Comparison of ENCODE assay signal across 32 mouse cellular contexts in genomic region chr6:40428696-40429095, GRCm38 (mm10). TPM values are rescaled to one million over a fixed set of nuclear protein-coding genes. Genes with fewer than 3 reads are reported as not detected.
DNase-seq lines count a peak whose midpoint lies in the region; ATAC-seq and TF ChIP-seq lines count a peak whose summit lies in the region.
"Had no signal": no experiment of that assay in that cellular context is flagged by ENCODE, and none has a peak within 500 bp of the region (broad histone marks: within the 10 kb centered on the region; RNA-seq: fewer than 3 reads in every experiment).

No protein-coding gene starts in this region.

- TF ChIP-seq CTCF in cerebellum, adult 2 months (IDR thresholded peaks at IDR 0.05; ENCODE audit: borderline replicate concordance, insufficient read depth, low read depth, low read length) = no peak
- TF ChIP-seq CTCF in midbrain, postnatal 0 days (IDR thresholded peaks at IDR 0.05) = no peak

- H3K4me3 ChIP-seq in cerebellum, adult 2 months (replicated peaks; ENCODE audit: insufficient read depth, low read depth, low read length) = peak overlapping the region; percentile 33
- H3K4me3 ChIP-seq in forebrain, embryonic 15.5 days = no peak overlapping the region
- H3K4me3 ChIP-seq in forebrain, embryonic 12.5 days (replicated peaks) = no peak overlapping the region
- H3K4me3 ChIP-seq in midbrain, postnatal 0 days (ENCODE audit: low read depth, low read length) = no peak overlapping the region
- H3K4me3 ChIP-seq in midbrain, embryonic 16.5 days (ENCODE audit: low read depth, low read length) = no peak overlapping the region
- H3K4me3 ChIP-seq in forebrain, embryonic 16.5 days (replicated peaks; ENCODE audit: low read length) = no peak overlapping the region
- H3K4me3 ChIP-seq: embryonic facial prominence, embryonic 13.5 days; hindbrain, embryonic 15.5 days; liver, embryonic 13.5 days; midbrain, embryonic 13.5 days had no signal

- H3K9me3 ChIP-seq in forebrain, embryonic 15.5 days = no peaks in the 10 kb centered on the region
- H3K9me3 ChIP-seq in forebrain, embryonic 12.5 days = no peaks in the 10 kb centered on the region
- H3K9me3 ChIP-seq in midbrain, postnatal 0 days (ENCODE audit: low read length) = no peaks in the 10 kb centered on the region
- H3K9me3 ChIP-seq in midbrain, embryonic 16.5 days (replicated peaks; ENCODE audit: control insufficient read depth, low read length, poor library complexity, severe bottlenecking) = no peaks in the 10 kb centered on the region
- no peaks in the 10 kb centered on the region for H3K9me3 ChIP-seq in forebrain, embryonic 16.5 days (ENCODE audit: control insufficient read depth, low read length)
- H3K9me3 ChIP-seq: embryonic facial prominence, embryonic 13.5 days; G1E; hindbrain, embryonic 15.5 days; liver, embryonic 13.5 days; midbrain, embryonic 13.5 days had no signal

- peak; percentile 49 for ATAC-seq in forebrain, embryonic 15.5 days (replicated peaks)
- no peak for ATAC-seq in forebrain, embryonic 12.5 days (ENCODE audit: low FRiP score)
- ATAC-seq in midbrain, postnatal 0 days (ENCODE audit: low FRiP score) = no peak
- ATAC-seq in midbrain, embryonic 16.5 days = no peak
- peak; percentile 55 for ATAC-seq in forebrain, embryonic 16.5 days
- ATAC-seq: intestine, embryonic 16.5 days had no signal

- peak in 1 of 2 experiments; percentile 78 for DNase-seq in cerebellum, adult 2 months
- DNase-seq in cerebellum, adult 11 months = no peak
- peak; percentile 50 for DNase-seq in midbrain, postnatal 0 days (ENCODE audit: low spot score)
- DNase-seq in spleen, postnatal 4 days (ENCODE audit: low spot score in 2 of 2) = no peak
- DNase-seq: adrenal gland, adult 8-10 months; gastrocnemius, postnatal 10 days; kidney, adult 8-10 months; layer of hippocampus, postnatal 36 days; liver, embryonic 13.5 days; right cerebral cortex, adult 18-20 months; right cerebral cortex, postnatal 4 days; thymus, adult 2 months; thymus, postnatal 36 days had no signal

- peak overlapping the region; percentile 92 for H3K27ac ChIP-seq in cerebellum, adult 2 months (ENCODE audit: insufficient read depth, low read length)
- H3K27ac ChIP-seq in forebrain, embryonic 15.5 days (replicated peaks) = peak overlapping the region; percentile 71
- H3K27ac ChIP-seq in forebrain, embryonic 12.5 days = no peak overlapping the region
- no peak overlapping the region for H3K27ac ChIP-seq in midbrain, postnatal 0 days (ENCODE audit: low read depth, low read length)
- no peak overlapping the region for H3K27ac ChIP-seq in midbrain, embryonic 16.5 days (ENCODE audit: low read length)
- H3K27ac ChIP-seq in forebrain, embryonic 16.5 days (ENCODE audit: low read length) = peak overlapping the region; percentile 56
- H3K27ac ChIP-seq: embryonic facial prominence, embryonic 13.5 days; kidney, postnatal 0 days; liver, embryonic 13.5 days; macrophage; midbrain, embryonic 13.5 days had no signal

- 0 out of 2 replicates have a peak overlapping the region, but pooled peaks have one; percentile 1 for H3K4me2 ChIP-seq in forebrain, embryonic 15.5 days (replicated peaks)
- H3K4me2 ChIP-seq in forebrain, embryonic 12.5 days = no peak overlapping the region
- no peak overlapping the region for H3K4me2 ChIP-seq in midbrain, postnatal 0 days (ENCODE audit: low read depth, low read length, poor library complexity, severe bottlenecking)
- no peak overlapping the region for H3K4me2 ChIP-seq in midbrain, embryonic 16.5 days (ENCODE audit: low read length)
- H3K4me2 ChIP-seq in forebrain, embryonic 16.5 days (ENCODE audit: low read length) = peak overlapping the region; percentile 17; the same call in 1 of the 2 replicates
- H3K4me2 ChIP-seq: embryonic facial prominence, embryonic 13.5 days; hindbrain, embryonic 15.5 days; liver, embryonic 13.5 days; midbrain, embryonic 13.5 days had no signal

- no peaks in the 10 kb centered on the region for H3K27me3 ChIP-seq in cerebellum, adult 2 months (ENCODE audit: control insufficient read depth, insufficient read depth, low read length)
- no peaks in the 10 kb centered on the region for H3K27me3 ChIP-seq in forebrain, embryonic 15.5 days
- no peaks in the 10 kb centered on the region for H3K27me3 ChIP-seq in forebrain, embryonic 12.5 days
- H3K27me3 ChIP-seq in midbrain, postnatal 0 days (ENCODE audit: insufficient read depth, low read length) = no peaks in the 10 kb centered on the region
- H3K27me3 ChIP-seq in midbrain, embryonic 16.5 days (ENCODE audit: control insufficient read depth, insufficient read depth, low read depth, low read length) = no peaks in the 10 kb centered on the region
- H3K27me3 ChIP-seq in forebrain, embryonic 16.5 days (replicated peaks; ENCODE audit: control insufficient read depth, insufficient read depth, low read length) = no peaks in the 10 kb centered on the region
- H3K27me3 ChIP-seq: embryonic facial prominence, embryonic 13.5 days; hindbrain, embryonic 15.5 days; midbrain, embryonic 13.5 days had no signal

- 7% methylated on average over 3 of the region's 3 CpGs for WGBS in cerebellum, adult 2 months
- 44% methylated on average over 3 of the region's 3 CpGs for WGBS in forebrain, embryonic 15.5 days
- 74% methylated on average over 3 of the region's 3 CpGs for WGBS in forebrain, embryonic 12.5 days
- WGBS in midbrain, postnatal 0 days = 66% methylated on average over 3 of the region's 3 CpGs
- 73% methylated on average over 3 of the region's 3 CpGs for WGBS in midbrain, embryonic 16.5 days
- WGBS in forebrain, embryonic 16.5 days = 39% methylated on average over 3 of the region's 3 CpGs

- H3K9ac ChIP-seq in forebrain, embryonic 15.5 days (replicated peaks) = no peak overlapping the region
- H3K9ac ChIP-seq in forebrain, embryonic 12.5 days = no peak overlapping the region
- no peak overlapping the region for H3K9ac ChIP-seq in midbrain, postnatal 0 days (replicated peaks; ENCODE audit: low read length, poor library complexity, severe bottlenecking)
- no peak overlapping the region for H3K9ac ChIP-seq in midbrain, embryonic 16.5 days (ENCODE audit: low read depth, low read length)
- H3K9ac ChIP-seq in forebrain, embryonic 16.5 days (replicated peaks; ENCODE audit: low read depth, low read length) = no peak overlapping the region
- H3K9ac ChIP-seq: embryonic facial prominence, embryonic 13.5 days; hindbrain, embryonic 15.5 days; liver, embryonic 13.5 days; midbrain, embryonic 13.5 days had no signal

- peaks cover 47% of the 10 kb centered on the region; the same call in 1 of the 2 replicates for H3K4me1 ChIP-seq in cerebellum, adult 2 months (ENCODE audit: control insufficient read depth, insufficient read depth, low read length)
- H3K4me1 ChIP-seq in forebrain, embryonic 15.5 days = peaks cover 65% of the 10 kb centered on the region
- H3K4me1 ChIP-seq in forebrain, embryonic 12.5 days = peaks cover 25% of the 10 kb centered on the region
- H3K4me1 ChIP-seq in midbrain, postnatal 0 days (ENCODE audit: insufficient read depth, low read length) = no peaks in the 10 kb centered on the region
- H3K4me1 ChIP-seq in midbrain, embryonic 16.5 days (ENCODE audit: control insufficient read depth, insufficient read depth, low read length) = peaks cover 3% of the 10 kb centered on the region; the same call in 1 of the 2 replicates
- H3K4me1 ChIP-seq in forebrain, embryonic 16.5 days (replicated peaks; ENCODE audit: control insufficient read depth, insufficient read depth, low read length) = peaks cover 57% of the 10 kb centered on the region

- H3K36me3 ChIP-seq in forebrain, embryonic 15.5 days = no peaks in the 10 kb centered on the region
- H3K36me3 ChIP-seq in forebrain, embryonic 12.5 days (replicated peaks) = no peaks in the 10 kb centered on the region
- no peaks in the 10 kb centered on the region for H3K36me3 ChIP-seq in midbrain, postnatal 0 days (ENCODE audit: insufficient read depth, low read length)
- H3K36me3 ChIP-seq in midbrain, embryonic 16.5 days (ENCODE audit: control insufficient read depth, insufficient read depth, low read length) = no peaks in the 10 kb centered on the region
- H3K36me3 ChIP-seq in forebrain, embryonic 16.5 days (ENCODE audit: control insufficient read depth, insufficient read depth) = no peaks in the 10 kb centered on the region
- H3K36me3 ChIP-seq: embryonic facial prominence, embryonic 13.5 days; G1E; hindbrain, embryonic 15.5 days; liver, embryonic 13.5 days; midbrain, embryonic 13.5 days had no signal

- TF ChIP-seq POLR2A in cerebellum, adult 2 months (IDR thresholded peaks at IDR 0.05; ENCODE audit: borderline replicate concordance, insufficient read depth, low read length) = no peak

RNA-seq across cellular contexts. Expression of gene E330009J07Rik, which starts 7.2 kb away (rescaled TPM):
- 64.6 and 67.0 TPM in 2 replicates for polyA plus RNA-seq in cerebellum, adult 2 months (2012; rRNA removed)
- 52.5 and 53.8 TPM in 2 replicates for polyA plus RNA-seq in forebrain, embryonic 15.5 days (2015; fragmentation: Nextera tagmentation; extraction: Ambion mirVana)
- 25.8 and 28.4 TPM in 2 replicates for polyA plus RNA-seq in forebrain, embryonic 12.5 days (2016; fragmentation: Nextera tagmentation; extraction: Ambion mirVana)
- 20.0 and 23.6 TPM in 2 replicates for total RNA-seq in midbrain, postnatal 0 days (2014; rRNA removed)
- polyA plus RNA-seq in midbrain, postnatal 0 days (2015; fragmentation: Nextera tagmentation; extraction: Ambion mirVana) = 6.7 and 7.8 TPM in 2 replicates
- polyA plus RNA-seq in midbrain, embryonic 16.5 days (2015; fragmentation: Nextera tagmentation; extraction: Ambion mirVana) = 12.9 and 13.8 TPM in 2 replicates
- polyA plus RNA-seq in forebrain, embryonic 16.5 days (2015; fragmentation: Nextera tagmentation; extraction: Ambion mirVana) = 43.2 and 50.4 TPM in 2 replicates

RNA-seq across cellular contexts. Expression of gene Wee2, which starts 10.2 kb away (rescaled TPM):
- polyA plus RNA-seq in cerebellum, adult 2 months (2012; rRNA removed) = 0.28 and 0.41 TPM in 2 replicates
- polyA plus RNA-seq in forebrain, embryonic 15.5 days (2015; fragmentation: Nextera tagmentation; extraction: Ambion mirVana) = 0.09 and 0.17 TPM in 2 replicates
- 0.19 and 0.24 TPM in 2 replicates for polyA plus RNA-seq in forebrain, embryonic 12.5 days (2016; fragmentation: Nextera tagmentation; extraction: Ambion mirVana)
- 0.16 and 0.38 TPM in 2 replicates for total RNA-seq in midbrain, postnatal 0 days (2014; rRNA removed)
- polyA plus RNA-seq in midbrain, postnatal 0 days (2015; fragmentation: Nextera tagmentation; extraction: Ambion mirVana) = 0.14 TPM in 1 of 2 replicates, not detected in the other
- 0.10 and 0.21 TPM in 2 replicates for polyA plus RNA-seq in midbrain, embryonic 16.5 days (2015; fragmentation: Nextera tagmentation; extraction: Ambion mirVana)
- 0.10 and 0.55 TPM in 2 replicates for polyA plus RNA-seq in forebrain, embryonic 16.5 days (2015; fragmentation: Nextera tagmentation; extraction: Ambion mirVana)
- total RNA-seq: adrenal gland, adult 8-10 months; common myeloid progenitor, adult 5-6 weeks; gastrocnemius, postnatal 10 days; heart, postnatal 25 days; left cerebral cortex, postnatal 4 days; megakaryocyte-erythroid progenitor cell, adult 5-6 weeks had no signal
- polyA plus RNA-seq: embryonic facial prominence, embryonic 13.5 days; G1E; heart, embryonic 14.5 days; large intestine, adult 2 months; limb, embryonic 14.5 days; liver, embryonic 13.5 days; macrophage; spleen, adult 2 months had no signal

RNA-seq across cellular contexts. Expression of gene Ssbp1, which starts 42.5 kb away (rescaled TPM):
- polyA plus RNA-seq in cerebellum, adult 2 months (2012; rRNA removed) = 44.5 and 47.0 TPM in 2 replicates
- 131 and 139 TPM in 2 replicates for polyA plus RNA-seq in forebrain, embryonic 15.5 days (2015; fragmentation: Nextera tagmentation; extraction: Ambion mirVana)
- polyA plus RNA-seq in forebrain, embryonic 12.5 days (2016; fragmentation: Nextera tagmentation; extraction: Ambion mirVana) = 199 TPM in 2 replicates
- total RNA-seq in midbrain, postnatal 0 days (2014; rRNA removed) = 14.9 and 18.6 TPM in 2 replicates
- 71.7 and 73.7 TPM in 2 replicates for polyA plus RNA-seq in midbrain, postnatal 0 days (2015; fragmentation: Nextera tagmentation; extraction: Ambion mirVana)
- 96.8 and 110 TPM in 2 replicates for polyA plus RNA-seq in midbrain, embryonic 16.5 days (2015; fragmentation: Nextera tagmentation; extraction: Ambion mirVana)
- polyA plus RNA-seq in forebrain, embryonic 16.5 days (2015; fragmentation: Nextera tagmentation; extraction: Ambion mirVana) = 129 and 134 TPM in 2 replicates

Comparison
In these comparisons a context has a peak if more than half of its experiments do, and no peak if none do; other contexts are left out.
1. H3K27ac ChIP-seq: peak in cerebellum, adult 2 months (single experiment), forebrain, embryonic 15.5 days (single experiment) and forebrain, embryonic 16.5 days (single experiment); none in forebrain, embryonic 12.5 days (single experiment), midbrain, postnatal 0 days (single experiment) and midbrain, embryonic 16.5 days (single experiment).
2. ATAC-seq: peak in forebrain, embryonic 15.5 days (single experiment) and forebrain, embryonic 16.5 days (single experiment); none in forebrain, embryonic 12.5 days (single experiment), midbrain, postnatal 0 days (single experiment) and midbrain, embryonic 16.5 days (single experiment).
3. H3K4me2 ChIP-seq: peak in forebrain, embryonic 15.5 days (single experiment) and forebrain, embryonic 16.5 days (single experiment); none in forebrain, embryonic 12.5 days (single experiment), midbrain, postnatal 0 days (single experiment) and midbrain, embryonic 16.5 days (single experiment).